Mouse (Mus musculus): ENCODE data around the gene Neurl1b. TPM values are rescaled to one million over a fixed set of nuclear protein-coding genes. Genes with fewer than 3 reads are reported as not detected.

Gene Neurl1b
- polyA plus RNA-seq (2015; fragmentation: Nextera tagmentation; extraction: Ambion mirVana): 1.5 and 1.6 TPM in 2 replicates

DNA sequence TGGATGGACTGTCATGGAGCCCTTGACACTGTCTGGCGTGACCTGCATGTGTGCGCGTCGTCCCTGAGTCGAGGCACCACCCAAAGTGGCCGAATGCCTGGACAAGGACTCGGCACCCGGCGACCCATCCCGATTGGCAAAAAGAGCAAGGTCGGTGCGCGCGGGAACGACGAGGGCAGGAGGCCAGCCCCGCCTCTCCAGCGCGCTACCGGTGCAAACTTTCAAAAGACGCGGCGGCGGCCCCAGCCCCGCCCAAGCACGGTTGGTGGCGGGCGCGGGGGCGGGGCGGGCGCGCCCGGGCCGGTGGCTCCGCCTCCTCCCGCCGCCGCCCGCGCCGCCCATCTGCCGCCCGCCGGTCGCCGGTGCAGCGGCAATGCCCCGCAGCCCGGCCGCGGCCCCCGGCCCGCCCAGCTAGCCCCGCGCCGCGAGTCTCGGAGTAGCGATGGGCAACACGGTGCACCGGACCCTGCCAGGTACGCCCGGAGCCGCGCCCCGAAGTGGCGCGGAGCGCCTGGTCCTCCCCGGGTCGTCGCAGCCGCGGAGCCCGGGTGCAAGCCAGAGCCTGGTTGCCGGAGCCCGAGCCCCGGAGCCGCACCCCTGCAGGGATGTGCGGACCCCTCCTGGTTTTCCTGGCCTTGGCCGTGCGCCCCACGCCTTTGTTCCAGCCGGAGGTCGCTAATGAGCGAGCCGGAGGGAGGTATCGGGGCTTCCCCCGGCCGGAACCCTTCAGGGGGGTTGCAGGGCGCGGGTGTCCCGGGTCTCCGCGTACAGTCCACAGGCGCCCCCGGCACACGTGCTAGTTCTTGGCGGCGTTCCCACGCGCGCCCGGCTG, at the start of gene Neurl1b:
Neurl1b (plus strand) TSS at position 307 of the 832 bp plus-strand sequence.
- H3K4me2 ChIP-seq (ENCODE audit: low read depth, low read length): peak within 1 kb of the TSS; percentile 98
- peaks cover 12% of the 10 kb centered on the region for H3K4me1 ChIP-seq (ENCODE audit: control insufficient read depth, insufficient read depth, low read length)
- peak within 1 kb of the TSS; percentile 73 for H3K27ac ChIP-seq (ENCODE audit: low read length)
- WGBS: under 1% methylated on average over 77 of the region's 105 CpGs
- no peaks in the 10 kb centered on the region for H3K36me3 ChIP-seq (ENCODE audit: control insufficient read depth, insufficient read depth, low read length)
- peak within 1 kb of the TSS; percentile 89 for H3K9ac ChIP-seq (ENCODE audit: low read depth, low read length)
- no peaks in the 10 kb centered on the region for H3K9me3 ChIP-seq (ENCODE audit: control insufficient read depth, low read length)
- ATAC-seq: peak; percentile 69
- peak within 1 kb of the TSS; percentile 91 for H3K4me3 ChIP-seq (ENCODE audit: low read length)
- 0 out of 2 replicates have a peak, but pooled peaks cover 4% of the 10 kb centered on the region for H3K27me3 ChIP-seq (replicated peaks; ENCODE audit: control insufficient read depth, insufficient read depth, low read length)

DNA sequence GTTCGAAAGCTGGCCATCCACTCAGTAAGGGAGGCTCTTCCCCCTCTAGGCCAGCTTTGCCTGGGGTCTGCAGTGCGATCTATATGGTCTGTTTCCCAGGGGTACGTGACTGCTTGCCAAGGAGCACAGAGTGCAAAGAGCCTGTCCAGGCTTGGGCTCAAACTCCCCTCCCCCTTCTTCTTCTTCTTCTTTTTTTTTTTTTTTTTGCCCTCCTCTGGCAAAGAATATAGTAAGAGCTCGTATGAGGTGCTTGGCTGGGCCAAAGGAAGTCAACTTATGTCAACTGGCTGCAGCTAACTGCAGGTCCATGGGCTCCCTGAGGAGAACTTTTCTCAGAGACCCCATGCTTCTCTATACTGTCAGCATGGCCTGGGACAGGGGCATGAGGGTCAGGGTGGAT, 47.8 kb upstream of the Neurl1b start:
- Histone ChIP-seq H3K4me1 (ENCODE audit: control insufficient read depth, insufficient read depth, low read length) (peaks cover 45% of the 10 kb centered on the region), H3K36me3 (ENCODE audit: control insufficient read depth, insufficient read depth, low read length) (no peaks in the 10 kb centered on the region), H3K9ac (ENCODE audit: low read depth, low read length) (no peak overlapping the region; the same call in 1 of the 2 replicates), H3K4me3 (ENCODE audit: low read length) (no peak overlapping the region), H3K4me2 (ENCODE audit: low read depth, low read length) (no peak overlapping the region), H3K9me3 (ENCODE audit: control insufficient read depth, low read length) (no peaks in the 10 kb centered on the region), H3K27me3 (replicated peaks; ENCODE audit: control insufficient read depth, insufficient read depth, low read length) (no peaks in the 10 kb centered on the region), H3K27ac (ENCODE audit: low read length) (peak overlapping the region; percentile 61)
- WGBS: 69% methylated on average over 4 of the region's 4 CpGs
- ATAC-seq: no peak

DNA sequence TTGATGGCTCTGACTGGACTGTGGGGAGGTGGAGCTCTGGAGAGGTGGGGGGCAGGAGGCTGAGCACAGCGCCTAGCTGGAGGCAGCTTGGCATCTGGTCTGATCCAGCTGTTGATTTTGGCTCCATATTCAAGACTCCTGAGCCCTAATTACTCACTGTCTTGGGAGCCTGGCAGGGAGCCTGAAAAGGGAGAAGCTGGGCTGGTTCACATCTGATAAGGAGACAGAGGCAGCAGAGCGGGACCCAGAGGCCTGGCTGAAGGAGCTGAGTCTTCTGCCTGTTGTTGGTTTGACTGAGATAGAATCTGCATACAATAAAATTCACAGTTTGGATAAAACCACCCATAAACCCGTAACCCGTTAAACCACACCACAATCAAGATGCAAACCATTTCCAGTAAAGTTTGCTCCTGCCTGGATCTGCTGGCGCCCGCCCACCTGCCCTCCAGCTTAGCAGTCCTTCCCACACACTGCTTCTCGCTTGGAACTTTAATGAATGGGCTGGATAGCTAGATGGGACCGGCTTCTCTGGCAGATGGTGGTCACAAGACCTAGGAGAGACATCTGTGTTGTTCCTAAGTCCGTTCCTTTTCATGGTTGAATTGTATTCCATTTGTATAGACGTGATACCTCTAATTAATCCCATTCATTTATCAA, 46.2 kb upstream of the Neurl1b start:
- no peaks in the 10 kb centered on the region for H3K9me3 ChIP-seq (ENCODE audit: control insufficient read depth, low read length)
- peak; percentile 67 for ATAC-seq
- peaks cover 31% of the 10 kb centered on the region for H3K4me1 ChIP-seq (ENCODE audit: control insufficient read depth, insufficient read depth, low read length)
- H3K27ac ChIP-seq (ENCODE audit: low read length): peak overlapping the region; percentile 68
- H3K4me3 ChIP-seq (ENCODE audit: low read length): no peak overlapping the region
- H3K9ac ChIP-seq (ENCODE audit: low read depth, low read length): no peak overlapping the region
- H3K4me2 ChIP-seq (ENCODE audit: low read depth, low read length): no peak overlapping the region
- WGBS: 55% methylated on average over 10 of the region's 10 CpGs
- H3K36me3 ChIP-seq (ENCODE audit: control insufficient read depth, insufficient read depth, low read length): no peaks in the 10 kb centered on the region
- H3K27me3 ChIP-seq (replicated peaks; ENCODE audit: control insufficient read depth, insufficient read depth, low read length): no peaks in the 10 kb centered on the region

DNA sequence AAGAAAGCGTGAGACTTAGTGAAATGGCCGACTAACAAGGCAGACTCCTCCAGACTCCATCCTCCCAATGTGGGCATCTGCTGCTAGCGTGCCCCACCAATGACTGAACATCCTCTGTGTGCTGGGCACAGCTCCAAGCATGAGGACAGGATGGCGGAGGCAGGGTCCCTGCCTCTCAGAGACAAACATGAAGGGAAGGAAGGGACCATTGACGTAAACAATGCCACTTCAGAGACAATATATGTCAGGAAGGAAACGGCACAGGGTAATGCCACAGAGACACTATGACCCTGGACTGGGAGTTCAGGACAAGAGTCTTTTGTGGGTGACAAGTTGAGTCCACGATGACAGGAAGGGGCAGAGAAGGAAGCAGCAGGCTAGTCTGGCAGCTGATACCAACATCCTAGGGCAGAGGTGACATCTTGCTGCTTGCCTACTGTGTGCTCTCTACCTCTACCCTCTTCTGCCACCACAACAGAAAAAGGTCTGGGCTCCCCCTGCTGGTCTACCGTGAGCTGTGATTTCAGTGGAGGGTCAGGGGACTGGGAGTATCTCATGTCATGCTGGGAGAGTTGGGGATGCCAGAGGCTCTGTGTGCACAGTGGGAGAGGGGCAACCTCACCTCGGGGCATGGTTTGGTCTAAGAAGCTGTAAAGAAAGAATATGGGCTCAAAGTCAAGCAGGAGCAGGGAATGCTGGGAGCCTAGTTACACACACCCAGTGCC, 43.9 kb upstream of the Neurl1b start:
- H3K27me3 ChIP-seq (replicated peaks; ENCODE audit: control insufficient read depth, insufficient read depth, low read length): no peaks in the 10 kb centered on the region
- H3K4me1 ChIP-seq (ENCODE audit: control insufficient read depth, insufficient read depth, low read length): peaks cover 30% of the 10 kb centered on the region
- H3K27ac ChIP-seq (ENCODE audit: low read length): no peak overlapping the region
- peak; percentile 23; the same call in 1 of the 2 replicates for ATAC-seq
- no peaks in the 10 kb centered on the region for H3K36me3 ChIP-seq (ENCODE audit: control insufficient read depth, insufficient read depth, low read length)
- WGBS: 40% methylated on average over 9 of the region's 9 CpGs
- no peak overlapping the region for H3K9ac ChIP-seq (ENCODE audit: low read depth, low read length)
- no peaks in the 10 kb centered on the region for H3K9me3 ChIP-seq (ENCODE audit: control insufficient read depth, low read length)
- no peak overlapping the region for H3K4me3 ChIP-seq (ENCODE audit: low read length)
- no peak overlapping the region for H3K4me2 ChIP-seq (ENCODE audit: low read depth, low read length)

DNA sequence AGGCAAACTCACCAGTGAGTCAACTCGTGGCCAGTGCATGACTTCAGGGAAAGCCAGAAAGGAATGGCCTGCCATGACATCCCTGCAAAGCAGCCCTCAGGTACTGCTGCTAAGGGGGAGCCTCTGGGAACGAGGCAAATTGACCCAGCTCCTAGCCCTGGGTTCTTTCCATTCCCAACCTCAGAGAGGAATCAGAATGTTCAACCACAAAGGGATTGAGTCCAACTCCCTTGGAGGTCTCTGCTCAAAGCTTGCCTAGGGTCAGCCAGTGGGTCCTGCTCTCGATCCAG, 43.4 kb upstream of the Neurl1b start:
- Histone ChIP-seq H3K9ac (ENCODE audit: low read depth, low read length) (no peak overlapping the region; the same call in 1 of the 2 replicates), H3K36me3 (ENCODE audit: control insufficient read depth, insufficient read depth, low read length) (no peaks in the 10 kb centered on the region), H3K27me3 (replicated peaks; ENCODE audit: control insufficient read depth, insufficient read depth, low read length) (no peaks in the 10 kb centered on the region), H3K4me1 (ENCODE audit: control insufficient read depth, insufficient read depth, low read length) (peaks cover 28% of the 10 kb centered on the region), H3K4me2 (ENCODE audit: low read depth, low read length) (no peak overlapping the region), H3K9me3 (ENCODE audit: control insufficient read depth, low read length) (no peaks in the 10 kb centered on the region), H3K4me3 (ENCODE audit: low read length) (no peak overlapping the region), H3K27ac (ENCODE audit: low read length) (no peak overlapping the region)
- ATAC-seq: no peak
- 51% methylated on average over 3 of the region's 3 CpGs for WGBS

DNA sequence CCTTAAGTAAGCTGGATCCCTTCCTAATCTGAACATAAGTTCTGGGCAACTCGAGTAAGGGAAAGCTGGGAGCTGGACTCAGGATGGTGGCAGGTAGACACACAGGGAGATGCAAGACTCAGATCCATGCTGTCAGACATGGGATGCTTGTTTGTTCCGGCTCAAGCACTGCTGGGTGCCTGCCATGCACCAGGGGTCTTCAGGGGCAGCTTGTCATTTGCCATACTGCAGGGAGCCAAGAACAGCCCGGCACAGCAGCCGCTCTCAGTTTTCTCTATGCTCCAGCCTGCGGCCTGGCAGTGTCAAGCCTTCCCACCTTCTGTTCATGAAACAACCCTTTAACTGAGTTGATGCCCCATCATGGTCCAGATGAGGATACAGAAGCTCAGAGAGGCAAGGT, 41.4 kb upstream of the Neurl1b start:
- no peak for ATAC-seq
- Histone ChIP-seq H3K27me3 (replicated peaks; ENCODE audit: control insufficient read depth, insufficient read depth, low read length) (no peaks in the 10 kb centered on the region), H3K4me1 (ENCODE audit: control insufficient read depth, insufficient read depth, low read length) (peaks cover 26% of the 10 kb centered on the region), H3K27ac (ENCODE audit: low read length) (no peak overlapping the region), H3K9me3 (ENCODE audit: control insufficient read depth, low read length) (no peaks in the 10 kb centered on the region), H3K4me3 (ENCODE audit: low read length) (no peak overlapping the region), H3K9ac (ENCODE audit: low read depth, low read length) (no peak overlapping the region), H3K4me2 (ENCODE audit: low read depth, low read length) (no peak overlapping the region), H3K36me3 (ENCODE audit: control insufficient read depth, insufficient read depth, low read length) (no peaks in the 10 kb centered on the region)
- WGBS: 69% methylated on average over 5 of the region's 5 CpGs

DNA sequence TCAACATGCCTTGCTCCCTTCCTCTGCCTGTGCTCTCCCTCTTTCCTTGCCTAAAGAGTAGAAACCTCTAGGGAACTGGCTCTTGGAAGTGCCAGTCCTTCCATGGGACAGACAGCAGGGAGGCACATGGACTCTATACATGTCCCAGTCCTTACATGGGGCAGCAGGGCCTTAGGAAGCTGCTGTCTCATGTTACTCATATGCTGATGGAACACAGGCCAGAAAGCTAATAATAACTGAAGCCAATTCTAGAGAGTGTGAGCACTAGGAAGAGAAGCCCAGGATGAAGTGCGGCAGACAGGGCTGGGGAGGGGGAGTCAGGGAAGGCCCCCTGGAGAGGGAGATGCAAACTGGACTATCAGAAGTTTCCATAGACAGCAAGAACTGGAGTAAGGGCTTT, 38.2 kb upstream of the Neurl1b start:
- no peak overlapping the region for H3K4me2 ChIP-seq (ENCODE audit: low read depth, low read length)
- peak; percentile 19; the same call in 1 of the 2 replicates for ATAC-seq
- peaks cover 33% of the 10 kb centered on the region for H3K4me1 ChIP-seq (ENCODE audit: control insufficient read depth, insufficient read depth, low read length)
- peak overlapping the region; percentile 41 for H3K9ac ChIP-seq (ENCODE audit: low read depth, low read length)
- no peak overlapping the region for H3K4me3 ChIP-seq (ENCODE audit: low read length)
- H3K9me3 ChIP-seq (ENCODE audit: control insufficient read depth, low read length): no peaks in the 10 kb centered on the region
- no peaks in the 10 kb centered on the region for H3K36me3 ChIP-seq (ENCODE audit: control insufficient read depth, insufficient read depth, low read length)
- no peaks in the 10 kb centered on the region for H3K27me3 ChIP-seq (replicated peaks; ENCODE audit: control insufficient read depth, insufficient read depth, low read length)
- H3K27ac ChIP-seq (ENCODE audit: low read length): peak overlapping the region; percentile 86
- WGBS: 56% methylated on average over 1 of the region's 1 CpGs

DNA sequence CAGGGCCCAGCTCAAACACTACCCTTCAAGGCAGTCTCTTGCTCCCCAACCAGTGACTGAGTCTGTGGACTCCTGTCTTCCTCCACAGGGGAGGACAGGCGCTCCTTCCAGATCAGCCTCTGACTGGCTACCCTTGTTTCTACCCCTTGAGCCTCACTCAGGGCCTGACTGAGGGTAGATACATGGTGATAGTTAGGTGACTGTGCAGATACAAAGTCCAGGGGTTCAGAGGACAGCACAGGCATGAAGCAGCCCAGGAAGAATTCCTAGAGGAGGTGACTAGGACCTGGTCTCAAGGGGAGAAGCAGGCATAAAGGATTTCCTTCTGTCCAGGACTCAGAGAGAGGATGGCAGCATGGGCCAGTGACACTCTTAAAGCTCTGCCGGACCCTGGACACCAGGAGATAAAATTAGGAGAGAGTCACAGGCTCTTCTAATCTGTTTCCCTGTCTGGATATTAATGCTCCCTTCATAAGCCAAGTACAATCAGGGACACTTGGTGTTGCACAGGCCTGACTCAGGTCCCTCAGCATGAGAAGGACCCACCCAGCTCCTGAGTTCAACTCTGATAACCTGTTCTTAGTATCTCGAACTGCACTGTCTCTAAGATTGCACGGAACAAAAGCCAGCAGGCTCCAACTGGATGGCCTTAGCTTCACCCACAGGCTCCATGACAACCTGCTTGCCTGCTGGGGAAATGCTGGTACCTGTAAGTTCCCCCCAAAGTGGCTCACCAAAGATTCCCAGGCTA, 37.5 kb upstream of the Neurl1b start:
- Histone ChIP-seq H3K27me3 (replicated peaks; ENCODE audit: control insufficient read depth, insufficient read depth, low read length) (no peaks in the 10 kb centered on the region), H3K36me3 (ENCODE audit: control insufficient read depth, insufficient read depth, low read length) (no peaks in the 10 kb centered on the region), H3K9me3 (ENCODE audit: control insufficient read depth, low read length) (no peaks in the 10 kb centered on the region), H3K4me3 (ENCODE audit: low read length) (no peak overlapping the region), H3K4me2 (ENCODE audit: low read depth, low read length) (no peak overlapping the region), H3K27ac (ENCODE audit: low read length) (peak overlapping the region; percentile 86), H3K9ac (ENCODE audit: low read depth, low read length) (peak overlapping the region; percentile 41), H3K4me1 (ENCODE audit: control insufficient read depth, insufficient read depth, low read length) (peaks cover 40% of the 10 kb centered on the region)
- peak; percentile 87 for ATAC-seq
- 71% methylated on average over 4 of the region's 4 CpGs for WGBS

Measured in intestine, embryonic 16.5 days (tissue).